Mouse (Mus musculus) heart, adult 9 months (tissue): ENCODE results near the gene 1810010H24Rik.
"Not testable (repeated sequence)": the region's sequence is repeated elsewhere in the genome, so short reads cannot be mapped to it uniquely, and the experiment has no call there.

ENCODE experiments used
- DNase-seq, 2 experiments: peaks; one replicate each; pipeline ENCODE4 v3.0.0; 2022; ENCODE audit warnings: low spot score in 2 of 2

Gene 1810010H24Rik

GRCm38 (mm10) chr11:107041396-107041795 is 15.9 kb downstream of the 1810010H24Rik start:
- DNase-seq: no peak

- no peak for DNase-seq
Observed at GRCm38 (mm10) chr11:107043361-107043760, 17.9 kb downstream of the 1810010H24Rik start.

- DNase-seq: peak in 1 of 2 experiments; percentile 62
Observed at GRCm38 (mm10) chr11:107044321-107044720, 18.8 kb downstream of the 1810010H24Rik start.

- DNase-seq: no peak
Observed at GRCm38 (mm10) chr11:107045546-107045945, 20.1 kb downstream of the 1810010H24Rik start.

- no peak for DNase-seq
Observed at GRCm38 (mm10) chr11:107046766-107047620, 21.5 kb downstream of the 1810010H24Rik start.

- no peak for DNase-seq
Observed at GRCm38 (mm10) chr11:107054870-107055269, 29.4 kb downstream of the 1810010H24Rik start.

- no peak for DNase-seq
Observed at GRCm38 (mm10) chr11:107057391-107057790, 31.9 kb downstream of the 1810010H24Rik start.

- not testable (repeated sequence) for DNase-seq
Observed at GRCm38 (mm10) chr11:107059634-107060033, 34.2 kb downstream of the 1810010H24Rik start.

GRCm38 (mm10) chr11:107060941-107061340 is 35.5 kb downstream of the 1810010H24Rik start:
- DNase-seq: no peak

- DNase-seq: peak in 1 of 2 experiments; percentile 19
Observed at GRCm38 (mm10) chr11:107063067-107063466, 37.6 kb downstream of the 1810010H24Rik start.

GRCm38 (mm10) chr11:107064590-107064989 is 39.1 kb downstream of the 1810010H24Rik start:
- no peak for DNase-seq

GRCm38 (mm10) chr11:107065216-107065785 is 39.8 kb downstream of the 1810010H24Rik start:
- DNase-seq: no peak
